Mouse (Mus musculus): Measurements from ENCODE around the gene Sdc4.

DNA sequence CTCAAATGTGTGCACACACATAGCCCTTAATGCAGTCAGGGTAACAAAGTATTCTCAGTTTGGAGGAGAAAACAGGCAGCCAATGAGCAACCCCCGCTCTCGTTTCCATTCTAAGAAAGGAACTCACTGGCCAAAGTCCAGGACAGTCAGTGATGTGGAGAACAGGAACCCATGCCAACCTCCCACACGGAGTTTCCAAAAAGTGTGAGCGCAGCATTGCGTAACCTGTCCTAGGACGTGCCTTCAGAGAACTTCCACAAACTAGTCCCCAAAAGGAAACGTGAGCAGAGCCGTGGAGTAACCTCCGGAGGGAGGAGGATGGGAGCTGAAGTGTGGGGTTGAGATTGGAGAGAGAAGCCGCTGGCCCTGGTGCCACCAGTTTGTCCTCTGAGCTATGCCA, 11.2 kb upstream of the Sdc4 start:
- TF ChIP-seq RCOR1 (IDR thresholded peaks at IDR 0.05; ENCODE audit: low read depth, low read length) (no peak), USF1 (IDR thresholded peaks at IDR 0.05; ENCODE audit: low read depth, low read length) (no peak), ZC3H11A (IDR thresholded peaks at IDR 0.05; ENCODE audit: low read depth, low read length) (no peak), EP300 (IDR thresholded peaks at IDR 0.05; ENCODE audit: low read depth in 1 of 2, low read length in 2 of 2) (no peak)

Measured in MEL (cell line).